Mouse (Mus musculus): ENCODE data around the gene Mrvi1. TPM values are rescaled to one million over a fixed set of nuclear protein-coding genes. Genes with fewer than 3 reads are reported as not detected.

The Mrvi1 gene
- polyA plus RNA-seq, 1 experiment from 2014 or later: 3.2 TPM

GRCm38 (mm10) chr7:110862751-110863289 lies 119.4 kb downstream of the Mrvi1 start, which contains the start of gene Lyve1:
TSS of gene Lyve1 (minus strand) at chr7:110863239.
- Histone ChIP-seq H3K9me3 (replicated peaks; ENCODE audit: control insufficient read depth, low read length) (no peaks in the 10 kb centered on the region), H3K9ac (ENCODE audit: low read length) (no peak within 1 kb of the TSS), H3K4me1 (ENCODE audit: control insufficient read depth, insufficient read depth, low read length) (peaks cover 10% of the 10 kb centered on the region), H3K4me2 (ENCODE audit: low read depth, low read length) (no peak within 1 kb of the TSS), H3K27ac (ENCODE audit: low read length) (no peak within 1 kb of the TSS), H3K4me3 (ENCODE audit: low read length) (no peak within 1 kb of the TSS; the same call in 1 of the 2 replicates), H3K36me3 (ENCODE audit: control insufficient read depth, insufficient read depth) (no peaks in the 10 kb centered on the region), H3K27me3 (ENCODE audit: control insufficient read depth, insufficient read depth, low read length) (no peaks in the 10 kb centered on the region)
- WGBS: 73% methylated on average over 12 of the region's 12 CpGs
- no peak for ATAC-seq (replicated peaks; ENCODE audit: extremely low read depth, insufficient read depth, low FRiP score)

- no peak overlapping the region for H3K9ac ChIP-seq (ENCODE audit: low read length)
- WGBS: 30% methylated on average over 5 of the region's 5 CpGs
- no peak overlapping the region for H3K4me3 ChIP-seq (ENCODE audit: low read length)
- H3K4me2 ChIP-seq (ENCODE audit: low read depth, low read length): no peak overlapping the region
- no peak overlapping the region for H3K27ac ChIP-seq (ENCODE audit: low read length)
- H3K27me3 ChIP-seq (ENCODE audit: control insufficient read depth, insufficient read depth, low read length): no peaks in the 10 kb centered on the region
- no peak for ATAC-seq (replicated peaks; ENCODE audit: extremely low read depth, insufficient read depth, low FRiP score)
- H3K36me3 ChIP-seq (ENCODE audit: control insufficient read depth, insufficient read depth): no peaks in the 10 kb centered on the region
- no peaks in the 10 kb centered on the region for H3K9me3 ChIP-seq (replicated peaks; ENCODE audit: control insufficient read depth, low read length)
- peaks cover 5% of the 10 kb centered on the region for H3K4me1 ChIP-seq (ENCODE audit: control insufficient read depth, insufficient read depth, low read length)
Observed at GRCm38 (mm10) chr7:110860129-110860528, 122.1 kb downstream of the Mrvi1 start.

GRCm38 (mm10) chr7:110855604-110856003 lies 126.7 kb downstream of the Mrvi1 start:
- Histone ChIP-seq H3K4me3 (ENCODE audit: low read length) (no peak overlapping the region), H3K9ac (ENCODE audit: low read length) (no peak overlapping the region), H3K4me2 (ENCODE audit: low read depth, low read length) (no peak overlapping the region), H3K27ac (ENCODE audit: low read length) (no peak overlapping the region), H3K36me3 (ENCODE audit: control insufficient read depth, insufficient read depth) (no peaks in the 10 kb centered on the region), H3K9me3 (replicated peaks; ENCODE audit: control insufficient read depth, low read length) (no peaks in the 10 kb centered on the region), H3K27me3 (ENCODE audit: control insufficient read depth, insufficient read depth, low read length) (no peaks in the 10 kb centered on the region), H3K4me1 (ENCODE audit: control insufficient read depth, insufficient read depth, low read length) (no peaks in the 10 kb centered on the region)
- WGBS: 64% methylated on average over 1 of the region's 1 CpGs
- ATAC-seq (replicated peaks; ENCODE audit: extremely low read depth, insufficient read depth, low FRiP score): no peak

- no peak overlapping the region for H3K4me3 ChIP-seq (ENCODE audit: low read length)
- H3K27ac ChIP-seq (ENCODE audit: low read length): no peak overlapping the region
- no peaks in the 10 kb centered on the region for H3K4me1 ChIP-seq (ENCODE audit: control insufficient read depth, insufficient read depth, low read length)
- no peak overlapping the region for H3K4me2 ChIP-seq (ENCODE audit: low read depth, low read length)
- H3K36me3 ChIP-seq (ENCODE audit: control insufficient read depth, insufficient read depth): no peaks in the 10 kb centered on the region
- H3K27me3 ChIP-seq (ENCODE audit: control insufficient read depth, insufficient read depth, low read length): no peaks in the 10 kb centered on the region
- no peak overlapping the region for H3K9ac ChIP-seq (ENCODE audit: low read length)
- no peak for ATAC-seq (replicated peaks; ENCODE audit: extremely low read depth, insufficient read depth, low FRiP score)
- 65% methylated on average over 8 of the region's 8 CpGs for WGBS
- H3K9me3 ChIP-seq (replicated peaks; ENCODE audit: control insufficient read depth, low read length): no peaks in the 10 kb centered on the region
Observed at GRCm38 (mm10) chr7:110854927-110855546, 127.2 kb downstream of the Mrvi1 start.

- H3K4me1 ChIP-seq (ENCODE audit: control insufficient read depth, insufficient read depth, low read length): no peaks in the 10 kb centered on the region
- H3K9me3 ChIP-seq (replicated peaks; ENCODE audit: control insufficient read depth, low read length): no peaks in the 10 kb centered on the region
- H3K4me2 ChIP-seq (ENCODE audit: low read depth, low read length): no peak overlapping the region
- 63% methylated on average over 3 of the region's 3 CpGs for WGBS
- no peak overlapping the region for H3K27ac ChIP-seq (ENCODE audit: low read length)
- H3K9ac ChIP-seq (ENCODE audit: low read length): no peak overlapping the region
- no peaks in the 10 kb centered on the region for H3K27me3 ChIP-seq (ENCODE audit: control insufficient read depth, insufficient read depth, low read length)
- no peak for ATAC-seq (replicated peaks; ENCODE audit: extremely low read depth, insufficient read depth, low FRiP score)
- H3K36me3 ChIP-seq (ENCODE audit: control insufficient read depth, insufficient read depth): no peaks in the 10 kb centered on the region
- H3K4me3 ChIP-seq (ENCODE audit: low read length): no peak overlapping the region
Observed at GRCm38 (mm10) chr7:110854519-110854918, 127.7 kb downstream of the Mrvi1 start.

- Histone ChIP-seq H3K4me2 (ENCODE audit: low read depth, low read length) (no peak overlapping the region), H3K9ac (ENCODE audit: low read length) (no peak overlapping the region), H3K4me3 (ENCODE audit: low read length) (no peak overlapping the region), H3K27me3 (ENCODE audit: control insufficient read depth, insufficient read depth, low read length) (no peaks in the 10 kb centered on the region), H3K9me3 (replicated peaks; ENCODE audit: control insufficient read depth, low read length) (no peaks in the 10 kb centered on the region), H3K36me3 (ENCODE audit: control insufficient read depth, insufficient read depth) (no peaks in the 10 kb centered on the region), H3K27ac (ENCODE audit: low read length) (no peak overlapping the region), H3K4me1 (ENCODE audit: control insufficient read depth, insufficient read depth, low read length) (no peaks in the 10 kb centered on the region)
- no peak for ATAC-seq (replicated peaks; ENCODE audit: extremely low read depth, insufficient read depth, low FRiP score)
- WGBS: 68% methylated on average over 10 of the region's 10 CpGs
Observed at GRCm38 (mm10) chr7:110853611-110854010, 128.7 kb downstream of the Mrvi1 start.

GRCm38 (mm10) chr7:110851541-110852203 lies 130.6 kb downstream of the Mrvi1 start:
- Histone ChIP-seq H3K27ac (ENCODE audit: low read length) (no peak overlapping the region), H3K27me3 (ENCODE audit: control insufficient read depth, insufficient read depth, low read length) (no peaks in the 10 kb centered on the region), H3K9ac (ENCODE audit: low read length) (no peak overlapping the region), H3K4me2 (ENCODE audit: low read depth, low read length) (no peak overlapping the region), H3K36me3 (ENCODE audit: control insufficient read depth, insufficient read depth) (no peaks in the 10 kb centered on the region), H3K4me3 (ENCODE audit: low read length) (no peak overlapping the region), H3K9me3 (replicated peaks; ENCODE audit: control insufficient read depth, low read length) (no peaks in the 10 kb centered on the region), H3K4me1 (ENCODE audit: control insufficient read depth, insufficient read depth, low read length) (no peaks in the 10 kb centered on the region)
- ATAC-seq (replicated peaks; ENCODE audit: extremely low read depth, insufficient read depth, low FRiP score): no peak
- 53% methylated on average over 7 of the region's 7 CpGs for WGBS

- no peaks in the 10 kb centered on the region for H3K27me3 ChIP-seq (ENCODE audit: control insufficient read depth, insufficient read depth, low read length)
- no peak for ATAC-seq (replicated peaks; ENCODE audit: extremely low read depth, insufficient read depth, low FRiP score)
- no peak overlapping the region for H3K27ac ChIP-seq (ENCODE audit: low read length)
- H3K9ac ChIP-seq (ENCODE audit: low read length): no peak overlapping the region
- 82% methylated on average over 1 of the region's 1 CpGs for WGBS
- H3K4me1 ChIP-seq (ENCODE audit: control insufficient read depth, insufficient read depth, low read length): 0 out of 2 replicates have a peak, but pooled peaks cover 1% of the 10 kb centered on the region
- no peak overlapping the region for H3K4me2 ChIP-seq (ENCODE audit: low read depth, low read length)
- no peaks in the 10 kb centered on the region for H3K9me3 ChIP-seq (replicated peaks; ENCODE audit: control insufficient read depth, low read length)
- no peaks in the 10 kb centered on the region for H3K36me3 ChIP-seq (ENCODE audit: control insufficient read depth, insufficient read depth)
- no peak overlapping the region for H3K4me3 ChIP-seq (ENCODE audit: low read length)
Observed at GRCm38 (mm10) chr7:110848371-110848770, 133.9 kb downstream of the Mrvi1 start.

- no peaks in the 10 kb centered on the region for H3K36me3 ChIP-seq (ENCODE audit: control insufficient read depth, insufficient read depth)
- no peak overlapping the region for H3K27ac ChIP-seq (ENCODE audit: low read length)
- H3K9ac ChIP-seq (ENCODE audit: low read length): no peak overlapping the region
- H3K27me3 ChIP-seq (ENCODE audit: control insufficient read depth, insufficient read depth, low read length): no peaks in the 10 kb centered on the region
- H3K4me2 ChIP-seq (ENCODE audit: low read depth, low read length): no peak overlapping the region
- H3K4me1 ChIP-seq (ENCODE audit: control insufficient read depth, insufficient read depth, low read length): 0 out of 2 replicates have a peak, but pooled peaks cover 3% of the 10 kb centered on the region
- ATAC-seq (replicated peaks; ENCODE audit: extremely low read depth, insufficient read depth, low FRiP score): no peak
- 51% methylated on average over 2 of the region's 2 CpGs for WGBS
- no peak overlapping the region for H3K4me3 ChIP-seq (ENCODE audit: low read length)
- H3K9me3 ChIP-seq (replicated peaks; ENCODE audit: control insufficient read depth, low read length): no peaks in the 10 kb centered on the region
Observed at GRCm38 (mm10) chr7:110847321-110847720, 134.9 kb downstream of the Mrvi1 start.

All from heart, embryonic 16.5 days (tissue).